Mouse (Mus musculus) hindbrain, embryonic 15.5 days (tissue): ENCODE data around the gene Fmo2. TPM values are rescaled to one million over a fixed set of nuclear protein-coding genes. Genes with fewer than 3 reads are reported as not detected.

Source experiments
- ATAC-seq: fragments of 200-750 bp; cut with Nextera tagmentation; 2 replicates; pipeline ENCODE4 v1.8.0; 2017; ENCODE audit warnings: low read depth, moderate number of reproducible peaks, moderate TSS enrichment; ENCODE audit not compliant: low FRiP score
- H3K27ac ChIP-seq: fragments of 300-500 bp; sonication (generic); replicated peaks from 2 replicates; pipeline ENCODE4 v1.5.1; 2015; ENCODE audit warnings: mild to moderate bottlenecking, inconsistent platforms
- H3K27me3 ChIP-seq: fragments of 300-500 bp; sonication (generic); 2 replicates; pipeline ENCODE4 v1.6.1; 2015; ENCODE audit warnings: control low read depth, inconsistent platforms
- H3K36me3 ChIP-seq: fragments of 300-500 bp; sonication (generic); 2 replicates; pipeline ENCODE4 v1.6.1; 2015; ENCODE audit warnings: control low read depth, inconsistent platforms
- H3K4me1 ChIP-seq: fragments of 300-500 bp; sonication (generic); replicated peaks from 2 replicates; pipeline ENCODE4 v1.6.1; 2015; ENCODE audit warnings: control low read depth, inconsistent platforms
- H3K4me2 ChIP-seq: fragments of 300-500 bp; sonication (generic); 2 replicates; pipeline ENCODE4 v1.6.1; 2015; ENCODE audit warnings: moderate library complexity, mild to moderate bottlenecking, inconsistent platforms
- H3K4me3 ChIP-seq: fragments of 300-500 bp; sonication (generic); 2 replicates; pipeline ENCODE4 v1.5.1; 2015; ENCODE audit warnings: mild to moderate bottlenecking, inconsistent platforms
- H3K9ac ChIP-seq: fragments of 300-500 bp; sonication (generic); 2 replicates; pipeline ENCODE4 v1.6.1; 2015; ENCODE audit warnings: inconsistent platforms
- H3K9me3 ChIP-seq: fragments of 300-500 bp; sonication (generic); 2 replicates; pipeline ENCODE4 v1.6.1; 2016; ENCODE audit warnings: control low read depth, inconsistent platforms
- WGBS: fragments of 180-500 bp; shearing (Covaris S2); methylation state at CpG from one replicate; pipeline ENCODE4 v1.1.7; 2015; 5-methylcytosine and 5-hydroxymethylcytosine counted together
- polyA plus RNA-seq: library from polyadenylated mRNA; unstranded; fragments of >200 nt; fragmentation: Nextera tagmentation; extraction: Ambion mirVana; gene quantifications from 2 replicates; pipeline ENCODE4 v1.2.1, GENCODE M21; 2015

Fmo2 gene
- polyA plus RNA-seq, result 0.19 and 0.42 TPM in 2 replicates

- WGBS, result 74% methylated on average over 14 of the region's 14 CpGs
- H3K27me3 ChIP-seq, result no peaks in the 10 kb centered on the region
- H3K27ac ChIP-seq, result no peak within 1 kb of the TSS
Measured at GRCm38 (mm10) chr1:162897838-162898811, at the start of gene Fmo2. TSS of gene Fmo2 (minus strand) at chr1:162898726.

DNA sequence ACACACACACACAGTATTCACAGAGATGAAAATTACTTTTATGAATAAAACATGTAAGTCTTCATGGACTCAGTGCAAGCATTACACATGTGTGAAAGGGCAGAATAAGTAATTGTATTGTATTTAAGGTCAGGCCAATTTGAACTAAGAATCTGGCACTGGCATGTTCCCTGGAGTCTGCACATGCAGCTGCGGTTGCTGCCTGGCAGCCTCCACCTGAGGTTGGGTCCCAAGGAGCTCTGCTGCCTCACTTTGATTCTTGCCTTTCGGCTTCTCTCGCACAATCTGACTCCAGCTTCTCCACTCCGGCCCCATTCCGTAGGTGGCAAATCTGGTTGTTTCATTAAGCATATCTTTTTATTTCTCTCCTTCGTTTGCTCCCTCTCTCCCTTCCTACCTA lies 49.4 kb upstream of the Fmo2 start:
- Histone ChIP-seq H3K9me3 (no peaks in the 10 kb centered on the region), H3K4me3 (no peak overlapping the region), H3K9ac (no peak overlapping the region), H3K27ac (no peak overlapping the region), H3K4me1 (0 out of 2 replicates have a peak, but pooled peaks cover 4% of the 10 kb centered on the region), H3K27me3 (no peaks in the 10 kb centered on the region), H3K36me3 (no peaks in the 10 kb centered on the region), H3K4me2 (no peak overlapping the region)
- no peak for ATAC-seq
- 75% methylated on average over 6 of the region's 6 CpGs for WGBS

More at GRCm38 (mm10) chr1:162897838-162898811, at the start of gene Fmo2:
- Histone ChIP-seq H3K4me1 (no peaks in the 10 kb centered on the region), H3K9me3 (no peaks in the 10 kb centered on the region), H3K9ac (no peak within 1 kb of the TSS), H3K36me3 (no peaks in the 10 kb centered on the region), H3K4me2 (no peak within 1 kb of the TSS), H3K4me3 (no peak within 1 kb of the TSS)
- no peak for ATAC-seq

DNA sequence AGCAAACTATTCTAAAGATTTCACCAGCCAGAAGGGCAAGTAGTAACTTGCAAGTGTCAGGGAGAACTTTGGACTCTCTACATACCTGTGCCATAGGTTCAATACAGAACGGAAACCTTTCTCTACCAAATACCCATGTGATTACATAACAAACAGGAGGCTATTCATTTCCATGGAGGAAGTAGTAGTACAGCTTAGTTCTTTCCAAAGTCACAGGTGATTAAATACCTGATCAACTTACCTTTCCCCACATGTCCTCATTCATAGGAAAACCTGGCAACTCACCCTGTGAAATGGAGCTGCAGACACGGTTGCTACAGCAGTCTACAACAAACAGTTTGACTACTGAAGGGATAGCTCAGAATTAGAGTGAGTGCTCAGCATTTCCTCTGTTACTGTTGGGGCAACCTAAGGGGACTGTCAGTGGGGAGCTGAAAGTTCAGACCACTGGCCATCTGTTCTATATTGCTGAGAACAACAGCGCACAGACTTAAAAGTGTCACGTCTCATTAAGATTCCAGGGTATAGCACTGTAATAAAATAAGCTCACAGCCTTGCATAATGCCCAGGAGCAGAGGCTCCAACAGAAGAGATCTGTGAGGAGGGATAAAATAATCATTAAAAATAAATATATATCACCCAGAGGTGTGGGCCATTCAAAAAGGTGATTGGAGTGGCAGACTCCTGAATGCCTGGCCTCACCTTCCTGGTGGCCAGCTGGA lies 48.5 kb upstream of the Fmo2 start:
- H3K36me3 ChIP-seq, result no peaks in the 10 kb centered on the region
- H3K27me3 ChIP-seq, result no peaks in the 10 kb centered on the region
- H3K27ac ChIP-seq, result no peak overlapping the region
- H3K4me2 ChIP-seq, result no peak overlapping the region
- no peak overlapping the region for H3K9ac ChIP-seq
- no peaks in the 10 kb centered on the region for H3K9me3 ChIP-seq
- ATAC-seq, result peak; percentile 56; the same call in 1 of the 2 replicates
- H3K4me1 ChIP-seq, result 0 out of 2 replicates have a peak, but pooled peaks cover 4% of the 10 kb centered on the region
- H3K4me3 ChIP-seq, result no peak overlapping the region
- WGBS, result 66% methylated on average over 4 of the region's 4 CpGs

DNA sequence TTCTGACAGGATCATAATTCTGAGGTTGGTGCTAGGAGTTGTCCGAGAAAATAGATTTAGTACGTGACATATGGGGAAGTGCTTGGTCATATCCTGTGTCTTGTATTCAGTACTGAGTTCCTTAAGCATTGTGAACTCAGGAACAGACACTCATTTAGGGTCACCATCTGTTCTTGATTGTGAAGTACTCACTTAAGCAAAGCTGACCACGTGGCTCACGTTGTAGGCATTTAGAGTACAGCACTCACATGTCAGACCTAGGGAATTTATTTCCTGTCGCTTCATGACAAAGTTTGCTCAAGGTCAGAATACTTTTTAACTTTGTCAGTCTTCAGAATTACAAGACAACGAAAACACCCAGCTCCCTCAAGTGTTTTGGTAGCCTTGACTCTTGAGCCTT lies 45.2 kb upstream of the Fmo2 start:
- H3K4me1 ChIP-seq, result 0 out of 2 replicates have a peak, but pooled peaks cover 4% of the 10 kb centered on the region
- 84% methylated on average over 6 of the region's 6 CpGs for WGBS
- H3K27ac ChIP-seq, result no peak overlapping the region

GRCm38 (mm10) chr1:162938696-162939351 lies 40.3 kb upstream of the Fmo2 start:
- Histone ChIP-seq H3K27me3 (no peaks in the 10 kb centered on the region), H3K4me2 (no peak overlapping the region), H3K9ac (no peak overlapping the region), H3K27ac (no peak overlapping the region), H3K4me3 (no peak overlapping the region), H3K36me3 (no peaks in the 10 kb centered on the region), H3K4me1 (no peaks in the 10 kb centered on the region), H3K9me3 (no peaks in the 10 kb centered on the region)
- no peak for ATAC-seq
- 72% methylated on average over 4 of the region's 4 CpGs for WGBS

More for the DNA sequence above, 45.2 kb upstream of the Fmo2 start:
- ATAC-seq, result no peak
- Histone ChIP-seq H3K36me3 (no peaks in the 10 kb centered on the region), H3K4me2 (no peak overlapping the region), H3K9me3 (no peaks in the 10 kb centered on the region), H3K4me3 (no peak overlapping the region), H3K9ac (no peak overlapping the region), H3K27me3 (no peaks in the 10 kb centered on the region)

GRCm38 (mm10) chr1:162937970-162938695 lies 39.6 kb upstream of the Fmo2 start:
- Histone ChIP-seq H3K9me3 (no peaks in the 10 kb centered on the region), H3K27me3 (no peaks in the 10 kb centered on the region), H3K36me3 (no peaks in the 10 kb centered on the region), H3K4me3 (no peak overlapping the region), H3K9ac (no peak overlapping the region), H3K4me2 (no peak overlapping the region), H3K27ac (no peak overlapping the region), H3K4me1 (no peaks in the 10 kb centered on the region)
- WGBS, result 84% methylated on average over 5 of the region's 5 CpGs
- 0 out of 2 replicates have a peak, but pooled peaks have one; percentile 59 for ATAC-seq

GRCm38 (mm10) chr1:162937415-162937814 lies 38.9 kb upstream of the Fmo2 start, which contains the start of gene Fmo6:
TSS of gene Fmo6 (minus strand) at chr1:162937515.
- WGBS, result 88% methylated on average over 6 of the region's 6 CpGs
- Histone ChIP-seq H3K9me3 (no peaks in the 10 kb centered on the region), H3K9ac (no peak within 1 kb of the TSS), H3K4me2 (no peak within 1 kb of the TSS), H3K27ac (no peak within 1 kb of the TSS), H3K36me3 (no peaks in the 10 kb centered on the region), H3K4me3 (no peak within 1 kb of the TSS), H3K27me3 (no peaks in the 10 kb centered on the region), H3K4me1 (no peaks in the 10 kb centered on the region)
- ATAC-seq, result no peak

DNA sequence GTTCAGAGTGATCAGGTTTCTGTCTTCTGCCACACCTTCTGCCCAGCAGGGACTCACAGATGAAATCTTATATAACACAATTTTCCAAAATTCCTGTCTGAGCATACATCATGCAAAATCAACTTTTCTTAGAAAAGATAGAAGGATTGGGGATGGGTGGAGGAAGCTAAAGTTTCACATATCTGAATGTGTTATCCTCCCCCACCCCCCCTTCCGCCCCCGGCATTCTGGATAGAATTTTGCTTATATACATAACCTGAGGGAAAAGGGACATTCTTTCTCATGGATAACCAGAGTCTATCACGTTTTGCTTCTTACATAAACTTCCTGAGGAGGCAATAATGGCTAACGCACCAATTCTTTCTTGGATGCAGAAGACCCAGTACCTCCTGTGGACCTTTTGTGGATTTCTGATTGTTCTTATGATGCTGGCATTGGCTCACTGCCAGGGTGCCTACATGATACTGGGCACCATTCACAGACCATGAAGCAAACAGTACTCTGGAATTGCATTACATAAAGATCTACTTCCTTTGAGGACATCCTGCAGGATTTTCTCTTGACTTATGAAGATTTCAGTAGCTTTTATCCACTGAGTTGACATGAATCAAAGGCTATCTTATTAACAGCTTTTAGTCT lies 36.0 kb upstream of the Fmo2 start:
- Histone ChIP-seq H3K4me1 (no peaks in the 10 kb centered on the region), H3K36me3 (no peaks in the 10 kb centered on the region), H3K9ac (no peak overlapping the region), H3K4me2 (no peak overlapping the region), H3K9me3 (no peaks in the 10 kb centered on the region), H3K4me3 (no peak overlapping the region), H3K27me3 (no peaks in the 10 kb centered on the region), H3K27ac (no peak overlapping the region)
- ATAC-seq, result no peak
- WGBS, result 77% methylated on average over 4 of the region's 4 CpGs

DNA sequence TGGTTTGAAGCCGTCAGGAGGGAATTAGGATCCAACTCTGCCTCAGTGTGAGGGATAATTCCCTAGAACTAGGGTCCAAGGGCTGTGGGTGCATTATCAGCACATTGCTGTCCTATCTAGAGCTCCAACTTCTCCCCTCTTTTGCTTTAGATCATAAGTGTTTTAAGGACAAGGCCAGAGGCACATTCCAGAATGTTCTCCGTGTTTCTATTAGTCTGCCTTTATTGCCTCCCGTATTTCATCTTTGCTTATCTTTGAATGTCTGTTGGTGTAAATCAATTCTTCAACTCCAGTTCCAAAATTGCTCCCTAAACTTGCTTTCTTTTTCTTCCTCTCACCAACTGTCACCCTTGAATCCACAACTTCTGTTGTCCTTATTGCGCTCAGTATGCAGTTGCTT lies 33.9 kb upstream of the Fmo2 start:
- no peak overlapping the region for H3K4me3 ChIP-seq
- no peaks in the 10 kb centered on the region for H3K4me1 ChIP-seq
- no peak overlapping the region for H3K4me2 ChIP-seq
- ATAC-seq, result no peak
- H3K36me3 ChIP-seq, result no peaks in the 10 kb centered on the region
- WGBS, result 93% methylated on average over 4 of the region's 4 CpGs
- H3K9ac ChIP-seq, result no peak overlapping the region
- no peak overlapping the region for H3K27ac ChIP-seq
- H3K9me3 ChIP-seq, result no peaks in the 10 kb centered on the region
- no peaks in the 10 kb centered on the region for H3K27me3 ChIP-seq

DNA sequence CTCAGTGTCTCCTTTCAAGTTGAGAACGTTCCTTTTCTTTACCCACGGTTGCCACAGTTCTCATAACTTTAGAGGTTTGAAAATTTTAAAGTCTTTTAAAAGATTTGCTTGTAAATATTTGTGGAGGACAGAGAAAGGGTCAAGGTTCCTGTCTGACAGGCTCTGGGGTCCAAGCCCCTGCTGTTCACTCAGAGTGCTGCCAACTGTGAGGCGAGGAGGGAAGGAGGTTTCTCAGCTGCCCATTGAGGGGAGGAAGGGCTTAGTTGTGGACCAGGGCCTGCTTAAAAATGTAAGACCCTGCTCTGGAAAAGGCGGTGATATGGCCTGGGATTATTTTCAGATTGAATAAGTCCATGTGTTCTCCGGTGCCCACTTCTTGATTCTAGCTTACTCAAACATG lies 33.4 kb upstream of the Fmo2 start:
- Histone ChIP-seq H3K9ac (no peak overlapping the region), H3K4me3 (no peak overlapping the region), H3K9me3 (no peaks in the 10 kb centered on the region), H3K27ac (no peak overlapping the region), H3K4me2 (no peak overlapping the region), H3K4me1 (no peaks in the 10 kb centered on the region), H3K36me3 (no peaks in the 10 kb centered on the region), H3K27me3 (no peaks in the 10 kb centered on the region)
- no peak for ATAC-seq
- WGBS, result 88% methylated on average over 5 of the region's 5 CpGs

GRCm38 (mm10) chr1:162931310-162931875 lies 32.9 kb upstream of the Fmo2 start:
- Histone ChIP-seq H3K9ac (no peak overlapping the region), H3K9me3 (no peaks in the 10 kb centered on the region), H3K4me1 (no peaks in the 10 kb centered on the region), H3K4me2 (no peak overlapping the region), H3K4me3 (no peak overlapping the region), H3K27ac (no peak overlapping the region), H3K36me3 (no peaks in the 10 kb centered on the region), H3K27me3 (no peaks in the 10 kb centered on the region)
- no peak for ATAC-seq
- WGBS, result 80% methylated on average over 4 of the region's 4 CpGs
